Mouse (Mus musculus): Measurements from ENCODE around the gene Snd1. TPM values are rescaled to one million over a fixed set of nuclear protein-coding genes. Genes with fewer than 3 reads are reported as not detected.
A peak's percentile ranks its signal among the peaks of the same experiment; 100 is the strongest.

Snd1 gene
- polyA plus RNA-seq, 1 experiment from 2014 or later: 82.0 TPM

- Histone ChIP-seq H3K4me2 (no peak overlapping the region), H3K36me3 (replicated peaks) (0 out of 2 replicates have a peak, but pooled peaks cover 6% of the 10 kb centered on the region), H3K4me1 (peaks cover 23% of the 10 kb centered on the region; the same call in 1 of the 2 replicates), H3K27ac (no peak overlapping the region), H3K4me3 (no peak overlapping the region), H3K9me3 (no peaks in the 10 kb centered on the region), H3K9ac (no peak overlapping the region), H3K27me3 (replicated peaks) (no peaks in the 10 kb centered on the region)
- WGBS: 61% methylated on average over 13 of the region's 13 CpGs
- peak; percentile 45; the same call in 1 of the 2 replicates for ATAC-seq (replicated peaks)
Observed at GRCm38 (mm10) chr6:28819509-28820358, 344.8 kb downstream of the Snd1 start.

GRCm38 (mm10) chr6:28822296-28822695, 347.4 kb downstream of the Snd1 start:
- H3K4me1 ChIP-seq: peaks cover 48% of the 10 kb centered on the region
- H3K9me3 ChIP-seq: no peaks in the 10 kb centered on the region
- no peaks in the 10 kb centered on the region for H3K27me3 ChIP-seq (replicated peaks)
- H3K4me2 ChIP-seq: no peak overlapping the region
- 0 out of 2 replicates have a peak, but pooled peaks cover 2% of the 10 kb centered on the region for H3K36me3 ChIP-seq (replicated peaks)
- no peak overlapping the region for H3K27ac ChIP-seq
- no peak overlapping the region for H3K4me3 ChIP-seq
- no peak for ATAC-seq (replicated peaks)
- H3K9ac ChIP-seq: no peak overlapping the region
- WGBS: 62% methylated on average over 3 of the region's 3 CpGs

- H3K4me2 ChIP-seq: no peak overlapping the region
- H3K4me3 ChIP-seq: no peak overlapping the region
- no peak overlapping the region for H3K27ac ChIP-seq
- ATAC-seq (replicated peaks): no peak
- H3K9ac ChIP-seq: no peak overlapping the region
- H3K36me3 ChIP-seq (replicated peaks): 0 out of 2 replicates have a peak, but pooled peaks cover 2% of the 10 kb centered on the region
- WGBS: 92% methylated on average over 3 of the region's 3 CpGs
- H3K27me3 ChIP-seq (replicated peaks): no peaks in the 10 kb centered on the region
- no peaks in the 10 kb centered on the region for H3K9me3 ChIP-seq
- H3K4me1 ChIP-seq: peaks cover 57% of the 10 kb centered on the region
Observed at GRCm38 (mm10) chr6:28823375-28823774, 348.4 kb downstream of the Snd1 start.

GRCm38 (mm10) chr6:28823802-28824201, 348.9 kb downstream of the Snd1 start:
- Histone ChIP-seq H3K9me3 (no peaks in the 10 kb centered on the region), H3K27ac (no peak overlapping the region), H3K27me3 (replicated peaks) (no peaks in the 10 kb centered on the region), H3K4me2 (no peak overlapping the region), H3K9ac (no peak overlapping the region), H3K4me1 (peaks cover 61% of the 10 kb centered on the region), H3K4me3 (no peak overlapping the region), H3K36me3 (replicated peaks) (0 out of 2 replicates have a peak, but pooled peaks cover 2% of the 10 kb centered on the region)
- ATAC-seq (replicated peaks): no peak
- 95% methylated on average over 5 of the region's 5 CpGs for WGBS

- Histone ChIP-seq H3K36me3 (replicated peaks) (0 out of 2 replicates have a peak, but pooled peaks cover 2% of the 10 kb centered on the region), H3K9me3 (no peaks in the 10 kb centered on the region), H3K27ac (no peak overlapping the region), H3K4me1 (peaks cover 69% of the 10 kb centered on the region), H3K4me2 (peak overlapping the region; percentile 91), H3K9ac (no peak overlapping the region), H3K4me3 (no peak overlapping the region), H3K27me3 (replicated peaks) (no peaks in the 10 kb centered on the region)
- 51% methylated on average over 3 of the region's 3 CpGs for WGBS
- ATAC-seq (replicated peaks): no peak
Observed at GRCm38 (mm10) chr6:28825894-28826293, 351.0 kb downstream of the Snd1 start.

GRCm38 (mm10) chr6:28826689-28827389, 351.9 kb downstream of the Snd1 start:
- 49% methylated on average over 9 of the region's 9 CpGs for WGBS
- ATAC-seq (replicated peaks): no peak
- Histone ChIP-seq H3K4me2 (peak overlapping the region; percentile 91), H3K27me3 (replicated peaks) (no peaks in the 10 kb centered on the region), H3K4me1 (peaks cover 68% of the 10 kb centered on the region), H3K27ac (peak overlapping the region; percentile 48), H3K9ac (peak overlapping the region; percentile 32), H3K9me3 (no peaks in the 10 kb centered on the region), H3K36me3 (replicated peaks) (0 out of 2 replicates have a peak, but pooled peaks cover 2% of the 10 kb centered on the region), H3K4me3 (peak overlapping the region; percentile 39)

GRCm38 (mm10) chr6:28827565-28827964, 352.6 kb downstream of the Snd1 start:
- 8% methylated on average over 3 of the region's 3 CpGs for WGBS
- H3K4me2 ChIP-seq: peak overlapping the region; percentile 91
- H3K9ac ChIP-seq: peak overlapping the region; percentile 32
- peaks cover 68% of the 10 kb centered on the region for H3K4me1 ChIP-seq
- ATAC-seq (replicated peaks): no peak
- H3K4me3 ChIP-seq: peak overlapping the region; percentile 39
- peak overlapping the region; percentile 48 for H3K27ac ChIP-seq
- H3K27me3 ChIP-seq (replicated peaks): no peaks in the 10 kb centered on the region
- no peaks in the 10 kb centered on the region for H3K9me3 ChIP-seq
- H3K36me3 ChIP-seq (replicated peaks): 0 out of 2 replicates have a peak, but pooled peaks cover 2% of the 10 kb centered on the region

GRCm38 (mm10) chr6:28828593-28828992, 353.7 kb downstream of the Snd1 start:
- H3K4me3 ChIP-seq: peak overlapping the region; percentile 39
- ATAC-seq (replicated peaks): no peak
- 7% methylated on average over 6 of the region's 6 CpGs for WGBS
- peaks cover 70% of the 10 kb centered on the region for H3K4me1 ChIP-seq
- peak overlapping the region; percentile 29; the same call in 1 of the 2 replicates for H3K9ac ChIP-seq
- H3K27ac ChIP-seq: peak overlapping the region; percentile 14; the same call in 1 of the 2 replicates
- H3K9me3 ChIP-seq: no peaks in the 10 kb centered on the region
- H3K36me3 ChIP-seq (replicated peaks): 0 out of 2 replicates have a peak, but pooled peaks cover 2% of the 10 kb centered on the region
- H3K4me2 ChIP-seq: peak overlapping the region; percentile 91
- H3K27me3 ChIP-seq (replicated peaks): no peaks in the 10 kb centered on the region

GRCm38 (mm10) chr6:28830306-28830705, 355.4 kb downstream of the Snd1 start:
- Histone ChIP-seq H3K9me3 (no peaks in the 10 kb centered on the region), H3K9ac (no peak overlapping the region), H3K4me2 (peak overlapping the region; percentile 91), H3K4me3 (peak overlapping the region; percentile 81; the same call in 1 of the 2 replicates), H3K27ac (no peak overlapping the region), H3K36me3 (replicated peaks) (no peaks in the 10 kb centered on the region), H3K27me3 (replicated peaks) (no peaks in the 10 kb centered on the region), H3K4me1 (peaks cover 72% of the 10 kb centered on the region)
- 92% methylated on average over 12 of the region's 12 CpGs for WGBS
- ATAC-seq (replicated peaks): no peak

GRCm38 (mm10) chr6:28831011-28831853, 356.3 kb downstream of the Snd1 start, which contains the start of gene Lrrc4:
Gene Lrrc4, minus strand, starts transcription at chr6:28831747.
- Histone ChIP-seq H3K36me3 (replicated peaks) (no peaks in the 10 kb centered on the region), H3K9ac (peak within 1 kb of the TSS; percentile 93), H3K4me2 (peak within 1 kb of the TSS; percentile 91), H3K9me3 (no peaks in the 10 kb centered on the region), H3K27ac (peak within 1 kb of the TSS; percentile 98), H3K27me3 (replicated peaks) (no peaks in the 10 kb centered on the region), H3K4me3 (peak within 1 kb of the TSS; percentile 81), H3K4me1 (peaks cover 63% of the 10 kb centered on the region)
- WGBS: 23% methylated on average over 27 of the region's 27 CpGs
- ATAC-seq (replicated peaks): peak; percentile 3; the same call in 1 of the 2 replicates

- ATAC-seq (replicated peaks): peak; percentile 61
- peak overlapping the region; percentile 81 for H3K4me3 ChIP-seq
- under 1% methylated on average over 80 of the region's 82 CpGs for WGBS
- no peaks in the 10 kb centered on the region for H3K9me3 ChIP-seq
- peak overlapping the region; percentile 98 for H3K27ac ChIP-seq
- peak overlapping the region; percentile 93 for H3K9ac ChIP-seq
- no peaks in the 10 kb centered on the region for H3K27me3 ChIP-seq (replicated peaks)
- H3K4me1 ChIP-seq: peaks cover 55% of the 10 kb centered on the region
- H3K4me2 ChIP-seq: peak overlapping the region; percentile 91
- no peaks in the 10 kb centered on the region for H3K36me3 ChIP-seq (replicated peaks)
Observed at GRCm38 (mm10) chr6:28831854-28832750, 357.2 kb downstream of the Snd1 start.
